In the genomic region with DNA sequence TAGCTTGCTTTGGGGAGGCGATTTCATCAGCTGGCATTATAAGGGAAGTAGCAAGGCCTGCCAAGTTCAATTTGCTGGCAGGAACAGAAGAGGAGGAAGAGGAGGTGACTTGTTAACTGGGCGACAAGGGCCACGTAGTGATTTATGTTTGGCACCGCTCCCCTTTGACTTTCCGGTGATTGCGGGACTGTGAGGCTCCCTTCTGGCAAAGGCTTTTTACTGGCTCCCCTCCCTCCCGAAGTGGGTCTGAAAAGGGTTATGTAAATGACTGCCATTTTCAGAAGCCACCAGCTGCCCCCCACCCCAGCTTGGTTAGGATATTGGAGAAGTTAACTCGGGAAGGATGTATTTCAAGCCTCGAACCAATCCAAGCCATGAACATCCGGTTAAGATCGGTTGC, we compare ENCODE assay signal across 16 mouse cellular contexts. TPM values are rescaled to one million over a fixed set of nuclear protein-coding genes. Genes with fewer than 3 reads are reported as not detected.
DNase-seq lines count a peak whose midpoint lies in the region; ATAC-seq and TF ChIP-seq lines count a peak whose summit lies in the region.
"Had no signal": no experiment of that assay in that cellular context is flagged by ENCODE, and none has a peak within 500 bp of the region (broad histone marks: within the 10 kb centered on the region; RNA-seq: fewer than 3 reads in every experiment).

No protein-coding gene starts in this region.

- no peak overlapping the region for H3K4me3 ChIP-seq in forebrain, postnatal 0 days (ENCODE audit: low read depth, low read length)
- no peak overlapping the region for H3K4me3 ChIP-seq in forebrain, embryonic 10.5 days
- no peak overlapping the region for H3K4me3 ChIP-seq in forebrain, embryonic 14.5 days (ENCODE audit: low read depth, low read length)
- H3K4me3 ChIP-seq: heart, embryonic 12.5 days; liver, embryonic 15.5 days had no signal

- no peaks in the 10 kb centered on the region for H3K36me3 ChIP-seq in forebrain, postnatal 0 days (ENCODE audit: insufficient read depth)
- H3K36me3 ChIP-seq in forebrain, embryonic 10.5 days (replicated peaks) = no peaks in the 10 kb centered on the region
- H3K36me3 ChIP-seq in forebrain, embryonic 14.5 days (ENCODE audit: control insufficient read depth, insufficient read depth, low read length) = no peaks in the 10 kb centered on the region
- H3K36me3 ChIP-seq: heart, embryonic 12.5 days; liver, embryonic 15.5 days had no signal

- no peak overlapping the region for H3K27ac ChIP-seq in forebrain, postnatal 0 days (ENCODE audit: low read depth, low read length)
- H3K27ac ChIP-seq in forebrain, embryonic 10.5 days = no peak overlapping the region
- no peak overlapping the region for H3K27ac ChIP-seq in forebrain, embryonic 14.5 days (ENCODE audit: low read depth, low read length)
- H3K27ac ChIP-seq: liver, embryonic 15.5 days; stomach, postnatal 0 days had no signal

- H3K4me1 ChIP-seq in forebrain, postnatal 0 days (ENCODE audit: insufficient read depth) = no peaks in the 10 kb centered on the region
- no peaks in the 10 kb centered on the region for H3K4me1 ChIP-seq in forebrain, embryonic 10.5 days
- H3K4me1 ChIP-seq in forebrain, embryonic 14.5 days (ENCODE audit: control insufficient read depth, insufficient read depth, low read length) = no peaks in the 10 kb centered on the region
- H3K4me1 ChIP-seq: heart, embryonic 12.5 days; liver, embryonic 15.5 days had no signal

- 52% methylated on average over 11 of the region's 11 CpGs for WGBS in forebrain, postnatal 0 days
- WGBS in forebrain, embryonic 10.5 days = 87% methylated on average over 11 of the region's 11 CpGs
- 80% methylated on average over 11 of the region's 11 CpGs for WGBS in forebrain, embryonic 14.5 days

- H3K9ac ChIP-seq in forebrain, postnatal 0 days = no peak overlapping the region
- H3K9ac ChIP-seq in forebrain, embryonic 14.5 days (ENCODE audit: low read length) = no peak overlapping the region
- H3K9ac ChIP-seq: heart, embryonic 12.5 days; liver, embryonic 15.5 days had no signal

- H3K4me2 ChIP-seq in forebrain, postnatal 0 days (ENCODE audit: low read depth) = no peak overlapping the region
- H3K4me2 ChIP-seq in forebrain, embryonic 14.5 days (ENCODE audit: low read length) = no peak overlapping the region
- H3K4me2 ChIP-seq: heart, embryonic 12.5 days; liver, embryonic 15.5 days had no signal

- TF ChIP-seq CTCF in forebrain, postnatal 0 days (IDR thresholded peaks at IDR 0.05; ENCODE audit: low read depth) = no peak

- no peaks in the 10 kb centered on the region for H3K9me3 ChIP-seq in forebrain, postnatal 0 days (ENCODE audit: low read length)
- H3K9me3 ChIP-seq in forebrain, embryonic 10.5 days = no peaks in the 10 kb centered on the region
- H3K9me3 ChIP-seq in forebrain, embryonic 14.5 days (replicated peaks; ENCODE audit: control insufficient read depth, low read length) = no peaks in the 10 kb centered on the region
- H3K9me3 ChIP-seq: liver, embryonic 15.5 days had no signal

- 0 out of 2 replicates have a peak, but pooled peaks have one; percentile 27 for ATAC-seq in forebrain, postnatal 0 days
- ATAC-seq in forebrain, embryonic 14.5 days = no peak
- ATAC-seq: intestine, embryonic 16.5 days; midbrain, embryonic 16.5 days had no signal

- DNase-seq in forebrain, postnatal 0 days = peak; percentile 20
- no peak for DNase-seq in forebrain, embryonic 10.5 days (ENCODE audit: extremely low spot score, low spot score)
- peak; percentile 58 to 61 for DNase-seq in right cerebral cortex, postnatal 10 days (ENCODE audit: low spot score in 2 of 2)
- DNase-seq in right cerebral cortex, postnatal 25 days = no peak
- DNase-seq in kidney, postnatal 14 days = peak; percentile 7
- peak; percentile 62 for DNase-seq in naive thymus-derived CD4-positive, alpha-beta T cell, adult 2 months (ENCODE audit: low read depth)
- DNase-seq in cerebellum, adult 9-10 months = no peak
- no peak for DNase-seq in forebrain, embryonic 14.5 days (ENCODE audit: low spot score)
- DNase-seq: gastrocnemius, postnatal 36 days; lung, postnatal 4 days; thymus, postnatal 4 days had no signal

- no peaks in the 10 kb centered on the region for H3K27me3 ChIP-seq in forebrain, postnatal 0 days (ENCODE audit: insufficient read depth, low read length)
- 0 out of 2 replicates have a peak, but pooled peaks cover 1% of the 10 kb centered on the region for H3K27me3 ChIP-seq in forebrain, embryonic 10.5 days (ENCODE audit: poor library complexity, severe bottlenecking)
- no peaks in the 10 kb centered on the region for H3K27me3 ChIP-seq in forebrain, embryonic 14.5 days (replicated peaks; ENCODE audit: control insufficient read depth, insufficient read depth, low read length)

RNA-seq across cellular contexts. Expression of a gene that starts 27.7 kb away (rescaled TPM):
- total RNA-seq in forebrain, postnatal 0 days (2014; rRNA removed) = 0.38 TPM in 1 of 2 replicates, not detected in the other
- 0.06 and 0.17 TPM in 2 replicates for polyA plus RNA-seq in forebrain, postnatal 0 days (2015; fragmentation: Nextera tagmentation; extraction: Ambion mirVana)
- 0.25 and 0.30 TPM in 2 replicates for polyA plus RNA-seq in forebrain, embryonic 10.5 days (2016; fragmentation: Nextera tagmentation; extraction: Ambion mirVana)
- not detected in 2 replicates for polyA plus RNA-seq in forebrain, embryonic 14.5 days (2014; fragmentation: Nextera tagmentation; extraction: Ambion mirVana)
- total RNA-seq: gastrocnemius, postnatal 36 days had no signal

RNA-seq across cellular contexts. Expression of a gene that starts 48.2 kb away (rescaled TPM):
- 116 and 156 TPM in 2 replicates for total RNA-seq in forebrain, postnatal 0 days (2014; rRNA removed)
- polyA plus RNA-seq in forebrain, postnatal 0 days (2015; fragmentation: Nextera tagmentation; extraction: Ambion mirVana) = 227 and 228 TPM in 2 replicates
- 322 and 372 TPM in 2 replicates for polyA plus RNA-seq in forebrain, embryonic 10.5 days (2016; fragmentation: Nextera tagmentation; extraction: Ambion mirVana)
- 214 and 218 TPM in 2 replicates for polyA plus RNA-seq in forebrain, embryonic 14.5 days (2014; fragmentation: Nextera tagmentation; extraction: Ambion mirVana)

Comparison
In these comparisons a context has a peak if more than half of its experiments do, and no peak if none do; other contexts are left out.
1. DNase-seq: peak in forebrain, postnatal 0 days (single experiment), right cerebral cortex, postnatal 10 days (2 of 2), kidney, postnatal 14 days (single experiment) and naive thymus-derived CD4-positive, alpha-beta T cell, adult 2 months (single experiment); none in forebrain, embryonic 10.5 days (single experiment), right cerebral cortex, postnatal 25 days (single experiment), cerebellum, adult 9-10 months (single experiment) and forebrain, embryonic 14.5 days (single experiment).